Mouse (Mus musculus) gastrocnemius, postnatal 14 days (tissue): Measurements from ENCODE around the gene Rgl1. TPM values are rescaled to one million over a fixed set of nuclear protein-coding genes. Genes with fewer than 3 reads are reported as not detected.

Source experiments
- DNase-seq: peaks from one replicate; pipeline ENCODE4 v3.0.0; 2021; ENCODE audit warnings: mixed read lengths
- intact Hi-C: fragments of 180-260 bp; cut with DNase I; formaldehyde crosslinking; loops from one replicate; pipeline ENCODE4 v1.15.1; 2025; ENCODE audit warnings: low total_unique reads
- total RNA-seq, 2 experiments: library from RNA; stranded (reverse); gene quantifications; 2 replicates each; pipeline ENCODE4 v1.2.3; 2021

The Rgl1 gene
- total RNA-seq, 2 experiments from 2014 or later, result 19.6 to 23.3 TPM

- intact Hi-C loops, result no loop called here
- DNase-seq, result no peak
Observed at GRCm38 (mm10) chr1:152573470-152574059, 192.6 kb downstream of the Rgl1 start.

GRCm38 (mm10) chr1:152572755-152573469 lies 193.2 kb downstream of the Rgl1 start:
- intact Hi-C loops, result no loop called here
- DNase-seq, result no peak

DNA sequence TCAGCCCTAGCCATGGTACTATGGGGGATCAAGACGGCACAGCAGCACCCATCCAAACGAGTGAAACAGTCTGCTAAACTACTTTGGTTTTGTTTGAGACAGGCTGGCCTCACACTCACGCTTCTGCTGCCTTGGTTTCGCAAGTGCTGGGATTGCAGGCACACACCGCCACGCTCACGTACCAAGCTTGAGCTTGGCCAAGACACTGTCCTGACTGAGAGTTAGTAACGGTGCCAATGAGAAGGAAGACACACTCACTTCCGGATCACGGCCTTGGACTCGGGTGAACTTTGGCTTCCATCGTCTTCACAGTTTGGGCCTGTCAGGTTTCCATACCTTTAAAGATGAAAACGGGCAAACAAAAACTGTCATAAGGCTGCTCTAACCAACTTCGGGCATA lies 194.8 kb downstream of the Rgl1 start:
- intact Hi-C loops, result no loop called here
- DNase-seq, result no peak

DNA sequence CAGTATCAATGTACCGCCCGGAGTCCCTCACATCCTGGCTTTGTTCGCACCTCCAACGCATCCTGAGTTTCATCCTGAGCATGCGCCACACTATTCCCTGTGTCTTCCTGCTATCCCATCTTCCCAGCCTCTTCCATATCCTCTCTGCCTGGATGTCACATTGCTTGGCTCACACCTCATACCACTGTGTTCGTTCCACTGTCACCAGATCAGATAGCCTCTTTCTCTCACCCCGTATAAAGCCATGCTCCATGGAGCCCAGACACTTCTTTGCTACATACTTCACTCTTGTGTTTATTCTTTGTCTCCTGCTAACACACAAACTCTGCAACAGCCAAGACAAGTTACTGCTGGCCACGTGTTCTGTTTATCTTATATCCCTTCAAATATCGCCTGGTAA lies 195.5 kb downstream of the Rgl1 start:
- DNase-seq, result no peak

GRCm38 (mm10) chr1:152563282-152563681 lies 202.9 kb downstream of the Rgl1 start:
- intact Hi-C loops, result no loop called here
- DNase-seq, result no peak

More for the DNA sequence above, 195.5 kb downstream of the Rgl1 start:
- intact Hi-C loops, result no loop called here

DNA sequence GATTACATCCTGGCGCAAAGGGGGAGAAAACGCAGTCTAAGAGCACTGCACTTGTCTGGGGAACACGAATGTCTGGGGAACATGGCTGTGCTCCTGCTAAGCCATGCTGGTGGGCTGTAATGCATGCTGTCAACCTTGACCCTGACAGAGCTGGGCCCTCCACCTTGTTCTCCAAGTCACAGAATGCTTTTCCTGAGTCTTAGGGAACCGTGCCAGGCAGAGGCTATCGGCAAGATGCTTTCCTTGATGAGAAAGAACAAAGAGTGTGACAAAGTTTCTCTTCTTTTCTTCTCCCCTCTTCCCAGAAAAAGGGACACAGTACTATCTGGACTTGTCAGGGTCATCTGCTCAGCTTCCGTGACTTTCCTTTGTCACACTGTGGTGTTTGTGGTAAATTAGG lies 203.3 kb downstream of the Rgl1 start:
- DNase-seq, result no peak
- intact Hi-C loops, result no loop called here

GRCm38 (mm10) chr1:152560477-152560876 lies 205.7 kb downstream of the Rgl1 start:
- DNase-seq, result peak; percentile 44
- intact Hi-C loops, result no loop called here

DNA sequence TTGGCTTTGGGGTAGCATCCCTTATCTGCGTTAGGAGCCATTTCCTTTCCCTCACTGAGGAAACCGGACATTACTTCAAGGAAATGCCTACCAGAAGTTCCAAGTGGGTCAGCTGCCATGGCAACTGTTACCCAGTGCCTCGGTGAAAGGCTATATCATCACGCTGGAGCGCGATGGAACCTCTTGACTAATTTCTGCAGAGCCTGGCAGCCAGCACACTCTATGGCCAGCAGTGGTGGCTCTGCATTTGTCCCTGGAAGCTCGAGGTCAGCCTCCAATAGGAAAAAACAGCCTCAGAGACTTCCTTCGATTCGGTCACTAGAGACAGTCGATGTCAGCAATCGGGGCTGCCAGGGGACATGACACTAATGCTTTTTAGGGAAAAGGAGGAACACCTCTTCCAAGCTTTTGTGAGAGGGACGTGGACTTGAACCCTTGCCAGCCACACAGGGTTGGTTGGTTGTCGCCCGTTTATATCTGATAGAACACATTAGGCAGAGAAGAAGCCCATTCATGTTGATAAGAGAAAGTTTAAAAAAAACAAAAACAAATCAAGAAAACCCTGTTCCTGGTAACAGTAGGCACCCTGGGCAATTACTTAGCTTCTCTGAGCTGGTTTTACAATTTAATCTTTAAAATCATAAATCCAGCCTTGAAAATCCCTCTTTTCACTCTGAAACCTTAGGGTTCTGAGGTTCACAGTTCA lies 209.4 kb downstream of the Rgl1 start:
- intact Hi-C loops, result loop anchor here (5.0 kb wide), 1 partner anchor 71 kb away; no protein-coding TSS in a partner anchor
- peak; percentile 24 for DNase-seq

DNA sequence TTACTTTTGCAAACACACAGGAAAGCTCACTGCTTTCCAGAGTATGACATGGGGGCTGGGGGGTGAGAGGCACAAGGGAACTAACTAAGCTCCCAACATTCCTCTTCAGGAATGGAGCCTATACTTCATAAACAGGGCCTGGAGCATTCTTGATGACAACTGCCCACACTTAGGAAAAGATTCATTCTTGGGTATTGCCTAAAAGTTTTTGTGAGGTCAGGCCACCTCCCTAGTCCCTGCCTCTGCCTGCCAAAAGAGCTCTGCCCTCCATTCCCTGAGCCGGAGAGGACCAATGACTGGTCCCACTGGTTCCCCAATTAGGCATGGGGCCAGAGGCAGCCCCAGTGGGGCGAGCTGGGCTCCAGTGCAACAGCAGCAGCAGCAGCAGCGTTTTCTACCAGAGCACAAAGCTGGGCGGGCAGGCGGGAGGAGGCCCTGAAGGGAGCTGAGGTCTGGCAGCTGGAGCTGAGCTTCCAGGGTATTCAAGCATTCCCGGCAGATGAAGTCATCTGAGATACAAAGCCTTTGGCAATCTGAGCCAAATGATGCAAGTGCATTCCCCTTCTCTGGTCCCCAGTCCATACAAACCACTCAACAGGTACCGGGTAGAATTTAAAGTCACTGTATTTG lies 210.1 kb downstream of the Rgl1 start:
- DNase-seq, result peak; percentile 77
- intact Hi-C loops, result loop anchor here (5.0 kb wide), 1 partner anchor 71 kb away; no protein-coding TSS in a partner anchor

DNA sequence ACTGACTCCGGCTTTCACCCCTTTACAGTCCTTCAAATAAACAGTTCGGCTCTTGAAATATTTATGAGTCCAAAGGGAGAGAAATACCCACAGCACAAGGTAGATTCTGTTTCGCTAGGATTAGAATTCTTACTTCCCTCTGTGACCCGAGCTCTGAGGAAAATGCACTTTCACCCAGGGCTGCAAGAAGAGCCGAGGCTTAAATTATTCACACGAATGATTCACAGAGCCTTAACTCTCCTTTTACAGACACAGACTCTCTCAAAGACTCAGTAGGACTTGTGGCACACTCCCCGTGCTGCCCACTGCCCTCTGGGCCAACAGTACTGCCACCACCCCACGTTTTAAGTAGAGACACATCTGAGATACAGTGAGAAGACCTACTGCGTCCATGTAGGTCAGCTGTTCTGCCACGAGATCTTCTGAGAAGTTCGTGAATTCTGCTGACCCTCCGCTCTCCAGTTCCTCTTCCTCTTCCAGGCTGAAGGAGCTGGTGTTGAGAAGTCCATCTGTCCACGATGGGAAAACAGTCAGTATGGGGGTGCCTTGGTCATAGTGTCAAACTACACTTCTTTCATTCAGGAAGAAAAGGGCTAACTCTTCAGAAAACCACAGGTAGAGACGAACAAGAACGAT lies 212.1 kb downstream of the Rgl1 start:
- DNase-seq, result no peak
- intact Hi-C loops, result no loop called here

DNA sequence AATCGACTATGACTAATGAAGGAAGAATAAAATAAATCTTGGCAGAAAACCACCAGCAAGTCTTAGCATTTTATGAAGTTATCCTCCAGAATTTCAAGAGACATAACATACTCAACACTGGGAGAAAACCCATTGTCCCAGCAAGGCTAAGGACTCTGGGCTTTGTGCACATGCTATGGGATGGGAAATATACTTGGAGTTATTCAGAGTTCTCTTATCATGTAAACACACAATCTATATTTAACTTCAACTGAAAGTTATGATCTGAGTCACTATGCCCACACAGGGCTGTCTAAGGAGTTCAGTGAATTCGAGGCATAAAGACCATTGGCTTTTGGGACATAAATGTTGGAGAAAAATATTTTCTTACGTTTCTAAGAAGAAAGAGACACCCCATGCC lies 215.2 kb downstream of the Rgl1 start:
- intact Hi-C loops, result no loop called here
- no peak for DNase-seq

- DNase-seq, result no peak
- intact Hi-C loops, result no loop called here
Observed at GRCm38 (mm10) chr1:152550544-152550943, 215.6 kb downstream of the Rgl1 start.

GRCm38 (mm10) chr1:152549061-152549738 lies 217.0 kb downstream of the Rgl1 start:
- intact Hi-C loops, result no loop called here

GRCm38 (mm10) chr1:152543449-152544159 lies 222.5 kb downstream of the Rgl1 start:
- no peak for DNase-seq
- intact Hi-C loops, result no loop called here

More at GRCm38 (mm10) chr1:152549061-152549738, 217.0 kb downstream of the Rgl1 start:
- no peak for DNase-seq

- intact Hi-C loops, result no loop called here
- DNase-seq, result no peak
Observed at GRCm38 (mm10) chr1:152542747-152543378, 223.3 kb downstream of the Rgl1 start.

DNA sequence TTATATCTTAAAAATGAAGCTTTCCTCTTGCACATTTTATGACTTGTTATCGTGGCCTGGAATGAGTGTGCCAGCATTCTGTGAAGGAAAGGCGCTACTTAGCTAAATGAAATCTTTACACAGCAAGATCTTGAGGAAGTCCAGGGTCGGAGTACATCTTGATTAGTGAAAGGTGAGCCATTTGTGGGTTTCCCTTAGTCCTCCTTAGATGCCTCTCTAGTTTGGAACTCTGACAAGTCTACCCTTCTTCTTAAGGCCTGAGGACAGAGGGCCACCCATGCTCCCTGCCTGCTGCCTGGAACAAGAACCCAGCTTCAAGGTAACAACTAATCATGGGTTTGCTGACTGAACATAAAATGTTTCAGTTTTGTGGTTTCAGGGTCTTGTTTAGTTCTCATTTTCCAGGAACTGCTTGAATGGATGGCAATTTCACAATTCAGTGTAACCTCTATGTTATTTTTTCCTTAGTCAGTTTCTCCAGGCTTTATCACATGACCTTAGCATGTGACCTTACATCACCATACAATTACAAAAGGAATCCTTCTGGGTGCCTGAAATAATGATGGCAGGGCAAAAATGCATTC lies 225.8 kb downstream of the Rgl1 start:
- DNase-seq, result no peak
- intact Hi-C loops, result no loop called here

GRCm38 (mm10) chr1:152538817-152539216 lies 227.3 kb downstream of the Rgl1 start:
- intact Hi-C loops, result no loop called here
- no peak for DNase-seq

- no peak for DNase-seq
- intact Hi-C loops, result no loop called here
Observed at GRCm38 (mm10) chr1:152537186-152537585, 229.0 kb downstream of the Rgl1 start.
